Mouse (Mus musculus) testis, adult 2 months (tissue): ENCODE data around the gene Prdx1.

Experiments
- CTCF ChIP-seq: fragments of 200-500 bp; IDR thresholded peaks from 2 replicates; pipeline ENCODE4 v1.5.1; 2012; ENCODE audit warnings: low read depth, mild to moderate bottlenecking, inconsistent platforms, low read length, moderate library complexity; ENCODE audit not compliant: control insufficient read depth, insufficient read depth, insufficient replicate concordance
- POLR2A ChIP-seq: fragments of 200-500 bp; IDR thresholded peaks from 2 replicates; pipeline ENCODE4 v1.6.1; 2012; ENCODE audit warnings: low read depth, mild to moderate bottlenecking, inconsistent platforms, low read length, moderate library complexity; ENCODE audit not compliant: control insufficient read depth

DNA sequence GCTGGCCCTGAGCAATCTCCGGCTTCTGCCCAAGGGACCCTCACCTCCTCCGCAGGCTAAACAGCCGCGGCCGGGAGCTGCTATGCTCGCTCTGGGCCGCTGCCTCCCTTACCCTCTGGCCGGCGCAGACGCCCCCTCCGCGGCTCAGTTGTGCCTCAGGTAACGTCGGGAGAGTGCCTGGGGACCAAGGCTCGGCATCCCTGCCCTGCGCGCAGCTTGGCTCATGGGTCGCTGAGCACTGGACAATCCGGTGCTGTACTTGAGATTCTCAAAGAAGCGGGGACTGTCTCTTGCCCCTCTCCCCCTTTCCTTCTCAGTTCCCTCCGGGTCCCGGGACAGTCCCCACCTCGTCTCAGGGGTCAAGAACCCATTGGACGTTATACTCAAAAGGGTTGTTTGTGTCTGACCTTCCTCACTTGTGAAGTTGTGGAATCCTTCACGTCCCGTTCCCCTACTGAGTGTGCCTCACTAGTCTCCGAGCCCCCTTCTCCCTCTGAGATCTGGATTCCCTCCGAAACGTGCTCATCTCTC lies 35.8 kb downstream of the Prdx1 start:
- TF ChIP-seq CTCF: no peak
- no peak for TF ChIP-seq POLR2A
